Mouse (Mus musculus): Measurements from ENCODE around the gene Traf3ip2. TPM values are rescaled to one million over a fixed set of nuclear protein-coding genes. Genes with fewer than 3 reads are reported as not detected.

Gene Traf3ip2
- total RNA-seq, 2 experiments from 2014 or later, result not detected

DNA sequence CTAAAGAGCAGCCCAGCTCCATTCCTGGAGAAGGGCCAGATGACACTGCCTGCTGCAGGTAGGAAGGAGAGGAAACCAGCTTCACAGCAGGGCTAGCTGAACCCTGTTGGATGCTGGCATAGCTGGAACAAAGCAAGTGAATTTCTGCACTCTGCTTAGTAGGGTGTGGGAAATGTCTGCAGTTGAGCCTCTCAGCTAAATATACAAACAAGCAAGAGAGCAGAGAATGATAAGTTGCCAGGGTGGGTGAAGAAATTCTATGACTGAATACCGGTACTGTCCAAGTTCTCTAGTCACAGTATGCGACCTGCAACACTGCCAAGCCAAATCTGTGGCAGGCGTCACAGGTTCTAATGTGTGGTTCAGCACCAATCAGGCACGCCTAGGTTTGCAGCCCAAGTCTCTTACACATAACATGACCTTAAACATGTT lies 52.4 kb downstream of the Traf3ip2 start:
- no peak for ATAC-seq (replicated peaks; ENCODE audit: low FRiP score, poor library complexity, severe bottlenecking)

DNA sequence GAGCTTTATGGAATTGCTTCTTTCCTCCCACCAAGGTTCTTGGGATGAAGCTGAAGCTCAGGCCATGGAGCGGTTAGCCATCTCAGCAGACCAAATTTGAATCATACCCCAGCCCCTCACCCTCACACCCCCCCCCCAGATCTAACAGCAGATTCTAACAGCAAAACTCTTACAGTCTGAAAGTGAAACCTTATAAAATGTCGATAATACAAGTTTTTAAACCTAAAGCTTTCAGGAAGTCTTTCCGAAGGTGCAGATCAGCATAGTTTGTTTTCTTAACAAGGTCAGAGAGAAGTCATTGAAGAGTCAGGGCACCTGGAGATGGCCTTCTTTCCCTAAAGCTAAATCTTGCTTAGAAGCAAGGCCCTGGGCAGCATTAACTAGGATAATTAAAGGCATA lies 53.3 kb downstream of the Traf3ip2 start:
- no peak for ATAC-seq (replicated peaks; ENCODE audit: low FRiP score, poor library complexity, severe bottlenecking)

DNA sequence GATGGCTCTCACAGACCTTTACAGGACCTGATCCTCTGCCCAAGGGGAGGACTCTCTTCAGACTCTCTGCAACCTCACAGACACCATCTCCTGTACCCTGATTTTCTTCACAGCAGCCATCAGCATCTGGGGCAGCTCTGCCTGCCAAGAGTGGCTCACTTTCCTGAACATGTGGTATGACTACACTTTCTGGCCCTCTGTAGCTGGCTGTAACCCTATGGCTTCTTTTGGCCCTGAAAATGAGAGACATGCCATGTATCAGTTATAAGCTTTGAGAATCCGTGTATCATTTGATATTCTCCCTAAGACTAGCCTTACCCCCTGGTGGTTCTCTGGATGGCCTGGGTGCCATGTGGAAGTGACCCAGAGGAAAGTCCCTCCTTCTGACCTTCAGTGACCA lies 58.7 kb downstream of the Traf3ip2 start:
- no peak for ATAC-seq (replicated peaks; ENCODE audit: low FRiP score, poor library complexity, severe bottlenecking)

DNA sequence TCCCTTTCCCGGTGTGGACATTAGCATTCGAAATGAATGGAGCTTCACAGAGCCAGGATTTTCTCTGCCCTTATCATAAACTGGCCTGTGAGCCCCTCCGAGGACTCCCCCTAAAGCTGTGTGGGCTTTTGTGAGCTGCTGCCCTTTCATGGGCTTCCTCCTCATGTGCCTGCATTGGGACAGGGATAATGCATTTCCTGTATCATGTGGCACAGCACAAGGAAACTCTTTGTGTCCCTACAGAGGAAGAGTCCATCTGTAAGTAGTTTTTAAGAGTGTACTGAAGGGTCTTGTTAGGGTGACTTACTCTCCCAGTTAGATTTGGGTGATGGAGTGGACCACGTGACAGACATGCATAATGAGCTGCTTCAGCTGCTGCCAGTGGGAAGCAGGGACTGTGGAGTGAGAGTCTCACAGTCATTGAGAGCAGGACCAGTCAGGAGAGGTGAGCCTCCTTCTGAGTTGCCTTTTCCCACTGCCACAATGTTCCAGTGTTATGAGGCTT lies 59.9 kb downstream of the Traf3ip2 start:
- no peak for ATAC-seq (replicated peaks; ENCODE audit: low FRiP score, poor library complexity, severe bottlenecking)

DNA sequence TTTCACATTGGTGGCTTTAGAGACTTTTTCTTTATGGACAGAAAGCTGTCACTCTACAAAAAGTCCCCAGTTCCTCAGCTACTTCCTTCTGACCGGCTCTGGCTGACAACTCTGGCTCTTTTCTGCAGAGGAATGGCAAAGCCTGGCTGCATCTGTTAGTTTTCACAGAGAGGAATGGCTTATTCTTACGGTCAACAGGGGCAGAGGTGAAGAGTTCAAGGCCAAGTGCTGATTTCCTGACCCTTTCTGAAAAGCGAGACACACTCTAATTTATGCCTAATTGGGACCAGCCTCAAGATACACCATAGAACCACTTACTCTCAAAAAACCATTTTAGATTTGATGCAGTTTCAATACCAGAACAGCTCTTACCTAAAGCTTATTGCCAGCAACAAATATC lies 61.4 kb downstream of the Traf3ip2 start:
- ATAC-seq (replicated peaks; ENCODE audit: low FRiP score, poor library complexity, severe bottlenecking), result no peak

DNA sequence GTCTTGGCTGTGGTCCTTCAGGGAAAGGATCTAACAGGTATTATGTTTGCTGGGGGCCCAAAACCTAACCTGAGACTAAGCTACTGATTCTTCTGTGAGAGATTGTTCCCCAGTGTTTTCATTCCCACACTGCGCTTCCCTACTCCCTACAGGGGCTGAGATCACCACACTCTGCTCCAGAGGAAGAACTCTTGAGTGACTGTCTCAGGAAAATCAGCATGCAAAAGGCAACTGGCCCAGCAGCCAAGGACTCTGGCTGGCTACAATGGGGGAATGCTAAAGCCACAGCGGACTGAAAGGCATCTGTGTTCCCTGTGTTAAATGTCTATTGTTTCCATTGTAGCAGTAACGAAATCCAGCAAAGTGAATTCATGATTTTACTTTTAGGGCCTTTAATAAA lies 62.0 kb downstream of the Traf3ip2 start:
- no peak for ATAC-seq (replicated peaks; ENCODE audit: low FRiP score, poor library complexity, severe bottlenecking)

DNA sequence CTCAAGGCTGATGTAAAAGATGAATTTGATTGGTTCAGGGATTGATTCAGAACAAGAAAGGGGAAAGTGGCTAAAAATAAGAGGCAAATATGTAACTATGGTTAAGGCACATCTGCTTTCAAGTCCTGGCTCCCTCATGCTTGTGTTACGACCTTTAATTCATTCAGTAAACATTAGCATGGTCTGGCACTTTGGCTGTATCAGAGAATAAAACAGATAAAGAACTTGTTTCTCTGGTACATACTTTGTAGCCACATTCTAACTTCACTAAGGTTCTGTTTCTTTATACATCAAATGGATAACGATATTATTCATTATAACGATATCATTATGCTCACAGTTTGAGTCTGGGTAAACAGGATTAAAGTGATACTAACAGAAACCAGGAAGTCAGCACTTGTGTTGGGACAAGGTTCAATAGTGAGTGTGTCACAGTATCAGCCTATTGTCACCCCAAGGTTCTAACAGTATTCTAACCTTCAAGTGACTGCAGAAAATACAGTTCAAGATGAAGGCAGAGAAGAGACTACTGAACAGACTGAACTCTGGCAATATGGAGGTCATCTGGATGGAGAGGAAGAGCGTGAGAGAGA lies 65.6 kb downstream of the Traf3ip2 start:
- ATAC-seq (replicated peaks; ENCODE audit: low FRiP score, poor library complexity, severe bottlenecking), result no peak

DNA sequence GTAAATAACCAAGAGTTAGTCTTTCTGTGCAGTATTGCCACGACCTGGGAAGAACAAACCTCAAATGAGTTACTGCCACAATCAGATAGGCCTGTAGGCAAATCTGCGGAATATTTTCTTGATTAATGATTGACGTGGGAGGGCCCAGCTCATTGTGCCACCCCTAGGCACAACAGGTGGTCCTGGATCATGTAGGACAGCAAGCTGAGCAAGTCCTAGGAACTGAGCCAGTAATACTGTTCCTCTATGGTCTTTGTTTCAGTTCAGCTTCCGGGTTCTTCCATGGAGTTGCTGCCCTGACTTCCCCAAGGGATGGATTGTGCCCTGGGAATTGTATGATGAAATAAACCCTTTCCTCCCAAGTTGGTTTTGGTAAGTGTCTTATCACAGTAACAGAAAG lies 68.3 kb downstream of the Traf3ip2 start:
- no peak for ATAC-seq (replicated peaks; ENCODE audit: low FRiP score, poor library complexity, severe bottlenecking)

DNA sequence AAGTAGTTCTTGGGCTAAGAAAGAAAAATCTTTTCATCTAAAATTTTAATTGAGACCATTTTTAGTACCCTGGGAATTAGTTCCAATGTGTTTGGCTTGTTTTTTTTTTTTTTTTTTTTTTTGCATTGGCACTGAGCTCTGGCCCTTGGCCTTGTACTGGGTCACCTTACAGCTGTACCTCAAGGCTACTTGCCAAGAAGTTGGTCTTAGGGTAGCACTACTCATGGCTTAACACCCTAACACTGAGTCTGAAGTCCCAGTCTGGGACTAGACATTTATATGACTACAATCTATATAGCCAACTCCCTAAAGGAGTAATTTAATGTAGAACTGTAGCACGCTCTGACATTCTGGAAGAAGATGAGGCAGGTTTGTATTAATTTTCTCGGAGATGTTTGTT lies 69.8 kb downstream of the Traf3ip2 start:
- ATAC-seq (replicated peaks; ENCODE audit: low FRiP score, poor library complexity, severe bottlenecking), result no peak

DNA sequence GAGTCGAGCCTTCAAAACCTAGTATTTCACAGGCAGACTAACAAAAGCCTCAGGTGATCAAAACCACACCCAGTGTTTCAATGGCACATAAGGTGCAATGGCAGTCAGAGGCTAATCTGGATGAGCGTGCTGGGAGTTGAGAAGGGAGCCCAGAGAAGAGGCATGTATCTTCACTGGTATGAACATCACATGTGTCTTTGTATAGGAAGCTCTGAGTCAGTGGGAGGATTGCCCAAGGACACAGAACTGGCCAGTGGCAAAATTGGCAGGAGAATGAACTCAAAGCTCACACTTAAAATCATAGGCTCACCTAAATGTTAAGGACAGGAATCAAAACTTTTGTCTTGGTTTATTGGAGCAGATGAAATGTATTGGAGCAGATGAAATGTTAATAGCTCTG lies 70.7 kb downstream of the Traf3ip2 start:
- ATAC-seq (replicated peaks; ENCODE audit: low FRiP score, poor library complexity, severe bottlenecking), result no peak

DNA sequence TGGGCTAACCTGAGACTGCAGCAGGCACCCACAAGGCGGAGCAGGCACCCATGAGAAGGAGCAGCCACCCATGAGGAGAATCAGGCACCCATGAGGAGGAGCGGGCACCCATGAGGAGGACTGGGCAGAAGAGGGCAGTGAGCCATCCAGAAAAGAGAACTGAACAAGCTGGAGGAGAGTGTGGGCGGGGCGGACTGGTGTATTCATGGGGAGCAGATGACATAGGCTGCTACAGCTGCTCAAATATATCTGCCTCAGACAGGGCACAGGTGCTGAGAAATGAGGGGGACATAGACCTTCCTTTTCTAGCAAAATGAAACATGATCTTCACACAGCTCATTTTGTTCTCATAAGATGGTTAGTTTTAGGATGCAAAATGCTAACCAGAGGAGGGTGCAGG lies 74.1 kb downstream of the Traf3ip2 start:
- no peak for ATAC-seq (replicated peaks; ENCODE audit: low FRiP score, poor library complexity, severe bottlenecking)

DNA sequence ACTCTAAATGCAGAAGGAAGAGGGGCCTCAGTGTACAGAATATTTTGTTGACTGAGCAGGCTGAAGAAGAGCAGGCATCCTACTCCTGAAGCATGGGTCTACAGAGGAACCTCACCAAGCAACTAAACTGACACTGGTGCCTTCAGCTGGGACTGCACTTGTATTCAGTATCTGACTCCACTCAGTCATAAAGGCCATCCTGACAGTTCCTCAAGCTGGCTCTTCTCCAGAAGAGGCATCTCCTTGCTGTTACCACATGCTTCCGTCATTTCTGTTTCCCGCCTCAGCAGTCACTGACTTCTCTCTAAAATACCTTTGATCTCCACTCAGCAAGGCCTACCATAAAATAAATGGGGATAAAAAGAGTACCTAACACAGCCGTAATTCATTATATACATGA lies 75.1 kb downstream of the Traf3ip2 start:
- ATAC-seq (replicated peaks; ENCODE audit: low FRiP score, poor library complexity, severe bottlenecking), result no peak

DNA sequence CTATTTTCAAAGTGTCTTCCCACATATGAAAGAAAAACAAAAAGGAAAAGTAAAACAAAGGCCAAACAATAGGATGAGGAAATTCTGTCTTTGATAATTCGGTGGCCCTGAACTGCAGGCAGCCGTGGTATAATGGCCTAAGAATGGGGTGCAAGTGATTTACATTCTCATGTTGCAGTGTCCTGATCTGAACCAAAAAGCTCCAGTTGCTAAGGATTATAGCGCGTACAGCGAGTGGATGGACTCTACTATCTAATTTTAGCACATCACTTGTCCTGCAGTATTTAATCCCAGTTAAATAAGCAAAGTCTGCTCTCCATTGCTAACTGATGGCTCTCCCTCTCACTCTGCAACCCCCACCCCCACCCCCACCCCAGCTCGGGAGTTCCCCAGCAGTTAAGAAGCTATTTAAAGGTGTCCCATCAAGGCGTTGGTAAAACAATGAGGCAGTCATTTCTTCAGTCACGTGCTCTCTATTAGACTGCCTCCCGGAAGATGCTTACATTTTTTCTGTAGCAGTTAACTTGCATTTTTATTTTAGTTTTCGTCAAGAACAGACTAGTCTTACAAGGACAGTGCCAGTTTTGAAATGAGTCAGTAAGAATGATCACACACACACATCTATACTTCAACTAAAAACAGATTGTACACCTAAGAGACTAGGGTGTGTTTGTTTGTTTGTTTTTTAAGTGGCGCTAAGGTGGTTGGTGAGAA lies 78.8 kb downstream of the Traf3ip2 start:
- no peak for ATAC-seq (replicated peaks; ENCODE audit: low FRiP score, poor library complexity, severe bottlenecking)

DNA sequence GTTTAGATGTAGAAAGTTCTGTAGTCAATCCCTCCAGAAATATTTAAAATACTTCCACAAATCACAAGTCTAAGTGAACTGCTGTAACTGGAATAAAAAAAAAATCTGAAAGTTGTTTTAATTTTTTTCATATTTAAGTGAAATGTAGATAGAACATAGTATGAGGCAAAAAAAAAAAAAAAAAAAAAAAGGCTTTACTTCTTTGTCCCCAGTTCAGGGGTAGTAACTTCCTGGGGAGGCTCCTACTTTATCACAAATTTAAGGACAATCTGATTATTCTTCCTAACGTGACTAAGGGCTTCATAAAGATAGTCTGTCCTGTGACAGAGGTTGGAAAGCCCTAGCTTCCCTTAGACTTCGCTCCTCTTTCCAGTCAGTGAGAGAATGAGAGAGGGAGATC lies 79.4 kb downstream of the Traf3ip2 start:
- no peak for ATAC-seq (replicated peaks; ENCODE audit: low FRiP score, poor library complexity, severe bottlenecking)

Other genes starting within 250 kb of the Traf3ip2 start
- gene Fyn, start 244.1 kb upstream of the Traf3ip2 start, total RNA-seq (2015; ENCODE audit: low replicate concordance), result 2.5 and 3.7 TPM in 2 replicates
- 5.6 and 5.7 TPM in 2 replicates for gene Fyn, start 244.1 kb upstream of the Traf3ip2 start, total RNA-seq (2017; ENCODE audit: low replicate concordance)
- gene Rev3l, start 119.2 kb downstream of the Traf3ip2 start, total RNA-seq (2015; ENCODE audit: low replicate concordance), result 22.2 and 22.5 TPM in 2 replicates
- gene Rev3l, start 119.2 kb downstream of the Traf3ip2 start, total RNA-seq (2017; ENCODE audit: low replicate concordance), result 19.7 and 23.4 TPM in 2 replicates